Mouse (Mus musculus) yolk sac, embryonic 10.5 days (tissue): ENCODE results near the gene Ctdnep1.
"Not testable (repeated sequence)": the region's sequence is repeated elsewhere in the genome, so short reads cannot be mapped to it uniquely, and the experiment has no call there.

Experiments
- DNase-seq: peaks from one replicate; pipeline ENCODE4 v3.0.0-alpha.2; 2017; ENCODE audit warnings: low spot score

The Ctdnep1 gene

DNA sequence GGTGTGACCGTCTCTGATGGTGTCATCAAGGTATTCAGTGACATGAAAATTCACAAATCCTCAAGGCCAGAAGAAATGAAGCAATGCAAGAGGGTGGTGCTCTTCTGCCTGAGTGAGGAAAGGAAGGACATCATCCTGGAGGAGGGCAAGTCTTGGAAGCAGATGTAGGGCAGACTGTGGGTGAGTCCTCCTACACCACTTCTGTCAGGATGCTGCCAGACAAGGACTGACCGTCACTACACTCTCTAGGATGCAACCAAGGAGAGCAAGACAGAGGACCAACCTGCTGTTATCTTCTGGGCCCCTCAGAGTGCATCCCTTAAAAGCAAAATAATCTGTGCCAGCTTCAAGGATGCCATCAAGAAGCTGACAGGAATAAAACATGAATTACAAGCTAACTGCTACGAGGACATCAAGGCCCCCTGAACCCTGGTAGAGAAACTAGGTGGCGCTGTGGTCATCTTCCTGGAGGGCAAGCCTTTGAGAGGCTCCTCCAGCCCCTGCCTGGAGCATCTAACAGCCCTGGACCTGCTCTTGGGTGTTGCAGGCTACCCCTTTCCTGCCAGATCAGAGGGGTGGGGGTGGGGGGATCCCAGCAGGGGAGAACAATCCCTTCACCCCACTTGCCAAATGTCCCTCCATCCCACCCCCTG lies 30.0 kb upstream of the Ctdnep1 start:
- DNase-seq, result no peak

DNA sequence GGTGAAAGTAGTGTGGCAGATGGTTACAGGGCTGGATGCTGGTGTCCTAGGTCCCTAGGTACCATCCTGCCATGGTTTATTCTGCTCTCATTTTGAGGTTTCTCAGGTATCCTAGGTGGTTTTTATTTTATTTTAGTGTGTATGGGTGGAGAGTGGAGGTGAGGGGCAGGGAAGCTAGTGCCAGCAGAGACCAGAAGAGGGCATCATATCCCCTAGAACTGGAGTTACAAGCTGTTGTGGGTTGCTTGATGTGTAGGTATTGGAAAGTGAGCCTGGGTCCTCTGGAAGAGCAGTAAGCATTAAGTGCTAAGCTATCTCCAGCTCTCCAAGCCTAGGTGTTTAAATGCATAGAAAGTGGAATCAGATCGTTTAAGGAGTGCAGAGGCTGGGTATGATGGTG lies 28.7 kb upstream of the Ctdnep1 start:
- DNase-seq, result no peak

DNA sequence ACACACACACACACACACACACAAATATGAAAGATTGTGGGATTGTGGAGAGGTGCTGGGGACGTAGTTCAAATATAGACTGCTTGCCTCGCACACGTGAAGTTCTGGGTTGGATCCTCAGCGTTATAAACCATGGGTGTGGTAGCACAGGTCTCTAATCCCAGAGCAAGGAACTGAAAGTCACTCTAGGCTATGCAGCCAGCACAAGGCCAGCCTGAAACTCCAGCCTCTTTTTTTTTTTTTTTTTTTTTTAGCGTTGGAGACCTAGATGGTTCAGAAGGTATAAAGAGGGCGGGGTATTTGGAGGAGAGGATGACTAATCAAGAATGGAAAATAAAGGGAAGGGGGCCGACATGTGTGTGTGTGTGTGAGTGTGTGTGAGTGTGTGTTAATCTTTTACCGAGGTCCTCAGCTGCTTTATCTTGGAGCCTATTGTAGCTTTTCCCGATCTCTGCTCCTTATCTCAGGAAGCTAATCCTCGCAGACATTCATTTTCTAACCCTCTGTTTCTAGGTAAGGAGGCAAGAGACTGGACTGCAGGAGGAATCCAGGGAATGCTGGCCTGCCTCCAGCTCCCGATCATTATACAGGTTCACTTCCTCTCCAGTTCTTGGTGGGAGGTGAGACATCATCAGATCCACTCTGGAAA lies 27.6 kb upstream of the Ctdnep1 start:
- DNase-seq, result peak; percentile 64

DNA sequence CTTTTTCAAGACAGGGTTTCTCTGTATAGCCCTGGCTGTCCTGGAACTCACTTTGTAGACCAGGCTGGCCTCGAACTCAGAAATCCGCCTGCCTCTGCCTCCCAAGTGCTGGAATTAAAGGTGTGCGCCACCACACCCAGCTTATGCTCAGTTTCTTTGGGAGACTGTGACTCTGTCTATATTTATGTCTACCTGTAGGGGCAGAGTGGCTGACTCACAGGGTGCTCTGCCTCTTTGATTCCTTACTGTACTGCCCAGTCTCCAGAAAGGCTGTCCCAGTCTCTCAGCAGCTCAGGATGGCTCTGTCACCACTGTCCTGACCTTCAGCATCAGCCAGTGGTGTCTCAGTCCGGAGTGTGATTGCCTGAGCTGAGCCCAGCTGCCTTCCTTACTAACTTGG lies 25.3 kb upstream of the Ctdnep1 start:
- DNase-seq, result not testable (repeated sequence)

DNA sequence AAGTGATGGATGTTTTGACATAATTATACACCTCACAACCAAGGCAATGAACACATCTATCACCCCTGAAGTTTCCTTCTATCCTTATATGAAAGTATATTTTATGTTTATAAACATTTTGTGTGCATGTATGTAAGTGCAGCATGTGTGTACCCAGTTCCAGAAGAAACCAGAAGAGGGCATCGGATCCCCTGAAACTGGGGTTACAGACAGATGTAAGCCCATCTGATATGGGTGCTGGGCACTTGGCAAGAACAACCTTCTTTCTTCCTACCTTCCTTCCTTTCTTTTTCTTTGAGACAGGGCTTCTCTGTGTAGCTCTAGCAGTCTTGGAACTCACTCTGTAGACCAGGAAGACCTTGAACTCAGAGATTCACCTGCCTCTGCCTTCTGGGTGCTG lies 24.7 kb upstream of the Ctdnep1 start:
- no peak for DNase-seq

DNA sequence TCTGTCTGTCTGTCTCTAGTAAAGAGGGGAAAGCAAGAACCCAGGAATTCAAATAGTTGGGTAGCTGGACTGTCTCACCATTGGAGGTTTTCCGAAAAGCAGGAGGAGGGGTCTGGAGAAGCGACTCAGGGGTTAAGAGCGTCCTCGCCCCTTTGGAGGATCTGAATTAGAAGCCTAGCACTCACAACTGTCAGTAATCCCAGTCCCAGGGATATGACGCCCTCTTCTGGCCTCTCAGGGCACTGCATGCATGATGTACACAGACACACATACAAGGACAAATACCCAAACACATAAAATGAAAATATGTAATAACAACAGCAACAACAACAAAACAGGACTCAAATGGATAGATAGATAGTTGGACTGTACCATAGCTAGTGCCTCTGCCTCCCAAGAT lies 20.3 kb upstream of the Ctdnep1 start:
- DNase-seq, result no peak

DNA sequence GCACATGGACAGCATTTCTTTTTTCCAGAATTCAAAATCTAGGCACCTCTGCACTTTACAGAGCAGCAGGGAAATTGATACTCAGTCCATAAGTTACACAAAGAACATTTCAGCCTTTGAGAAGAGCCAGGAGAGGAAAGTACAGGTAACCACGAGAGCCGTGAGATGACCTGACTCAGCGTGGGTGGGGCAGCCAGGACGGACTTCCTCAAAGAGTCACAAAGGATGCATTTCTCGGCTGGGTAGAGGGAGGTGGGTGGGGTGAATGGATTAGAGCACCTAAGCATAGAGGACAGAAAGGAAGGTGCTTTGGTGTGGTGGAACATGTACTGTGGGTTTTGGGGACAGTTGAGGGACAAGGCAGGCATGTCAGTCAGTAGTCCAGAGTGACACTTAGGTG lies 19.1 kb upstream of the Ctdnep1 start:
- no peak for DNase-seq

DNA sequence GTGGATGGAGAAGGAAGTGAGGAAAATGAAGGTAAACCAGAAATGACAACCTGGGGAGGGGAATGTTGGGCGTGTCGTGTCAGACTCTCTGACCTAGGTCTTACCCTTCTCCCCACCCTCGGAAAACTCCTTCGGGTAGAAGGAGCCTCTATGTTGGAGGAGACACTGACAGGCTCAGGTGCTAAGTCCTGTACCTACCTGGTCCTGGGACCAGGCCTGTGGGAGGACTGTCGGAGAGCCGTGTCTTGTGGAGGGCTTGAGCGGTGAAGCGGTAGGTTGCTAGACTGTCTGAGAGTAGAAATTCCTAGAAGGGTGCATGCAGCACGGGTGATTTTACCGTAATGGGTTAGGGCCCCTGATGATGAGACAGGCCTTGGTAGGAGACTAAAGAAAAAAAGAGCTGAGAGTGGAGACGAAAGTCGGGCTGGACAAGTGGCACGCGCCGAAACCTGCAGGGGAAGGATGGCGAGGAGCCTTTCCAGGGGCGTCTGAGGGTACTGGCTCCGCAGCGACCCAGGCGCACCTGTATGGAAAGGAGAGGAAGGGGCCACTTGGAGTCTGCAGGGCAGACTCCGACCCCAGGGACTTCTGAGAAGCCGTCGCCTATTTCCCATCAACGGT lies 16.2 kb upstream of the Ctdnep1 start, which contains the start of gene Cldn7:
Gene Cldn7 (plus strand): TSS at position 130 of the 621 bp plus-strand sequence.
- DNase-seq, result no peak

DNA sequence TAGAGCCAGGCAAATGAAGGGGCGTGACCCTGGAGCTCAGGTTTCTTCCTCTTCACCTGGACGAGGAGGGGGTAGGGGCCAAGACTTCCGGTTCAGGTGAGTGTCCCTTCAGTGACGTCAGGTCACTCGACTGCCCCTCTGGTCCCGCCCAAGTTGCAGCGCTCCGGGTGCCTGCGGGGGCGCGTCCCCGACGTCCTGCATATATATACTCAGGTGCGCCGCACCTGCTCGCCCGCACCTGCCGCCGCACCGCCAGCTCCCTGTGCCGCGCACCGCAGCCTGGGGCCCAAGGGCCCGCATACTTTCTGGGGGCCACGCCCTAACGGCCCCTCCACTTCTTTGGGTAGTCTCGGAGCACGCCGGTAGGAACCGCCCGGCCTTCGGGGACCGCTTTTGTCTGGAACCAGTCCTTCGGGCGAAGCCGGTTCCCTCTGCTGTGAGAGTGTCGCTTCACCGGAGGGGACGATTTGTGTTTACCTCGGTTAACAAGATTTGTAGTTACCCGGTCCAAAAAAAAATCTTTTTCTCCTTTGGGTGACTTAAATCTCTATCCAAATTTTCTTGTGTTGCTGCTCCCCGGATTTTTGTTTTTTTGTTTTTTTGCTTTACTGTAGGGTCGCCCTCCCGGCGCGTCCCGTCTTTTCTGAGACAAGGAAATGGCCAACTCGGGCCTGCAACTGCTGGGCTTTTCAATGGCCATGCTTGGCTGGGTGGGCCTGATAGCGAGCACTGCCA lies 15.5 kb upstream of the Ctdnep1 start:
- DNase-seq, result peak; percentile 91

DNA sequence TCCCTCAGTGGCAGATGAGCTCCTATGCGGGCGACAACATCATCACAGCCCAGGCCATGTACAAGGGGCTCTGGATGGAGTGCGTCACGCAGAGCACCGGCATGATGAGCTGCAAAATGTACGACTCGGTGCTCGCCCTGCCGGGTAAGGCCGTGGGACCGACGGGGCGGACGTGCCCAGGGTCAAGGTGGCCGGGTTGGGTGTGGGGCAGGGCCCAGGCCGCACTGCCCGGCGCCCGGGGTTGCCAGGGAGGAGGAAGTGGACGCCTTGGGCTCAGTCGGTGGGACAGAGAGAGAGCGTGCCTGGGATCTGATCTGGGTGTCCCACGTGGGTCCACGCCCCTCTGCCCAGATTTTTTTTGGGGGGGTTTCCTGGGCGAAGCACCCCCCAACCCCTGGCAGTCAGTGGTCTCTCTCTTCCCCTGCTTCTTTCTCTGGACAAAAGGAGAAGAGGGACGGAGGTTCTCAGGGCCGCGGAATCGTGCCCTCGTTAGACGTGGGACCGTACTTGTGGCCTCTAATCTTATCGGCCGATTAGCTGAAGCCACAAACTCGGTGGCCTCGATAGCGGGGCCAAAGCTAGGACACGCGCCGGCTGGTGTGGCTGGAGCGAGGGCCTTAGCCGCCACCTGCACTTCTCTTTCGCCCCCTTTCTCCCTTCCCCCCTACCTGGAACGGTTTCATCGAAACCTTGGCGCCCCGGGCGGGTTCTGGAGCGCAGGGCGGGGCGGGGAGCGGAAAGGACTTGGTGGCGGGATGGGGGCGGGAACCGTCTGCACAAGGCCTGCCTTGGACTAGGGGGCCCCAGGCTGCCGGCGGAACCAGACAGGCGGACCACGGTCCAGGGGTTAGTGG lies 14.7 kb upstream of the Ctdnep1 start:
- peak; percentile 87 for DNase-seq

DNA sequence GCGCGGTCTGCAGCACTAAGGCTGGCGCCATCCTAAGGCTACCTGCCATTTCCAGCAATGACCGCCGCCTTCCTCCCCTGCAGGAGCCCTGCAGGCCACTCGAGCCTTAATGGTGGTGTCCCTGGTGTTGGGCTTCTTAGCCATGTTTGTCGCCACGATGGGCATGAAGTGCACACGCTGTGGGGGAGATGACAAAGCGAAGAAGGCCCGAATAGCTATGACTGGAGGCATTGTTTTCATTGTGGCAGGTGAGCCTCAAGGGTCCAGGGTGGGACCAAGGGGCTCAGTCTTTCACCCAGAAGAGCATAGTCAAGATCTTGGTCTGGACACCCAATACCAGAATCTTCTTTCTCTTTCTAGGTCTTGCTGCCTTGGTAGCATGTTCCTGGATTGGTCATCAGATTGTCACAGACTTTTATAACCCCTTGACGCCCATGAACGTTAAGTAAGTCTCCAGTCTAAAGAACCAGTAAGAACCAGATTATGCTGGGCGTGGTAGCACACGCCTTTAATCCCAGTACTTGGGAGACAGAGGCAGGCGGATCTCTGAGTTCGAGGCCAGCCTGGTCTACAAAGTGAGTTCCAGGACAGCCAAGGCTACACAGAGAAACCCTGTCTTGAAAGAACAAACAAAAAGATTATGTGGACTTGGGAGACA lies 14.0 kb upstream of the Ctdnep1 start:
- DNase-seq, result no peak

DNA sequence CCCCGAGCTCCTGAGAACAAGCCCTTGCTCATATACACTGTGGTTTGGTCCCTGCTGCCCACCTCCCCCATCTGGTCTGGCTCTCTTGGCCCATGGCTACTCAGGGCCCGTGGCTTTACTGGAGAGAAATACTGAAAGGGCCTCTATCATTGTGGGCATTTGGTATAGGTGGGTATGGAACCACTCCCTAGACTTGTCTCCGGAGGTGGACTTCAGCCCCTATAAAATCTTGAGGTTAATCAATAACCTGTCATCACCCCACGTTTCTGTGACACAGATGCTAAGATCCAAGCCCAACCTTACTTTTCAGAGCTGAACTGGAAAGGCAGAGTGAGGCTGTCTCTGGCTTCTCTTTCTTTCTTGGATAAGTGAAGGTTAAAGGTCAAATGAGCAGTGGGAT lies 12.2 kb upstream of the Ctdnep1 start:
- peak; percentile 83 for DNase-seq

DNA sequence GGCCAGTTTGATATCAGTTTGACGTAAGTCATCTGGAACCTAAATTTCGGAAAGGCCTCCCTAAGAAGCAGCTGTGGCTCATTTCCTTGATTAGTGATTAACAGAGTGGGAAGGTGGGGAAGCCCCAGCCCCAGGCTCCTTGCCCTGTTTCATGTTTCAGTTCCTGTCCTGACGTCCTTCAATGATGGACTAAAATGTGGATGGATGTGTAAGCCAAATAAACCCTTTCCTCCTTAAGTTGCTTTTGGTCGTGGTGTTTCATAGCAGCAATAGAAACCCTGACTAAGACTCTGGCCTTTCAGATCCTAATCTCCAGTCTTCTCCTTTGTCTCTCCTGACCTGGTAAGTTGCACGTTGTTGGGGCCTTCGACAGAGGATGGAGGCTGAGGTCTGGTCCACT lies 10.7 kb upstream of the Ctdnep1 start:
- DNase-seq, result no peak

DNA sequence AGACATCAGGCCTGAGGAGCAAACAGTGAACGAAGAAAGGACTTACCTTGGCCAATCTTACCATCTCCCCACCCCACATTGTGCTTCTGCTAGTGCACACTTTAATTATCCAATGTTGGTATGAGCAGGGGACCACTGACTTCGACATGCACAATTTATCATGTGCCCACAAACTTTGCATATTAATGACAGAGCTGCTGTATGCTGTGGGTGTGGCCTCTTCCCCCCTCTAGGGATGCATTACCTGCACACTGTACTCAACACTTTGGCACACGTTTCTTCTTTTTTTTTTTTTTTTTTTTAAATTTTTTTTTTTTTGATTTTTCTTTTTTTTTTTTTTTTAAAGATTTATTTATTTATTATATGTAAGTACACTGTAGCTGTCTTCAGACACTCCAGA lies 10.2 kb upstream of the Ctdnep1 start:
- no peak for DNase-seq

DNA sequence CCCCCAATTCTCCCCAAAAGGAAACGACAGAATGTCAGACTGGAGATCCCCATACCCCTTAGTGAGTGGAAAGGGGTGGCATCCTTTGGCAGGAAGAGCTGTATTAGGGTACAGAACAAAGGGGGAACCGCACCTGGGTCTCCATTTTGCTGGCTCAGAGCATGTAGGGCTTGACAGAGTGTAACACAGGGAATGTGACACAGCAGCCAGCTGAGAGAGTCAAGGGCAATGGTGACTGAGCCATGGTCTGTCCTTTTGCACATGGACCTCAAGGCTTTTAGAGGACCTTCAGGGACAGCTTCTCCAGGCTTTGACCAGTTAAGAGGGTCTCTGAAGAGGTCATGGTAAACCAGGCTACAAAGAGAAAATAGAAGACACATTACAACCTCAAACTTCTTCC lies 6.0 kb upstream of the Ctdnep1 start:
- no peak for DNase-seq

DNA sequence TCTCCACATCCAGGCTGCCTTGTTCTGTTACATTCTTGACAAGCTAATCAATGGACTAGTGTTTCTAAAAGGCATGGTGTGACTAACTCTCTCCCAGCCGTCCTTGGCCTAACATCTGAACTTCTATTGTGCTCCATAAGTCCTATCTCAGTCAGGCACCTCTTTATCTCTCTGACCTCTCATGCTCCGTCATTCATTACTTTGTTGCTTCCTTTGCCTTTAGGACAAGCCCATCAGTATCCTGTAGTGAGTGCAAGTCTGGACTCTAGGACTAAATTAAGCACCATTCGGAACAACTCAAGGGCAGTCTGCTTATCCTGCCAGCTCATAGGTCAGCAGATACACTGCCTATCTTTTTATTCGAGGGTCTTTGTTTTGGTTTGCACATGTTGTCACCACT lies 4.7 kb upstream of the Ctdnep1 start:
- DNase-seq, result no peak

DNA sequence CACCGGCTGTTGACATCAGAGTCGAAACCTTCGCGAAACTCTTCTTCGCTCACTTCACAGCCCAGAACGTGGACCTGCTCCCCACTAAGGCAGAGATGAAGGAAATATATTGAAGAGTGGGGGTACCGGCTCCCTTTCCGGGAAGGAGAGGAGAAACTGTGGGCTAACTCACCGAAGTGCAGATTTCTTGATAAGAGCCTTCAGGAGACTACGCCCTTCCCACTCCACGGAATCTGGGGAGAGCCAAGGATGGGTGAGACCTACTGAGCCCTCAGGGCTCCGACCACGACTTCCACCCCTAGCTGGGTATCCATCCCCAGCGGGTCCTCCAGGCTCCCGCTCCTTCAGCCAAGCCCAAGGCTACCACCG lies 1.1 kb upstream of the Ctdnep1 start:
- no peak for DNase-seq

DNA sequence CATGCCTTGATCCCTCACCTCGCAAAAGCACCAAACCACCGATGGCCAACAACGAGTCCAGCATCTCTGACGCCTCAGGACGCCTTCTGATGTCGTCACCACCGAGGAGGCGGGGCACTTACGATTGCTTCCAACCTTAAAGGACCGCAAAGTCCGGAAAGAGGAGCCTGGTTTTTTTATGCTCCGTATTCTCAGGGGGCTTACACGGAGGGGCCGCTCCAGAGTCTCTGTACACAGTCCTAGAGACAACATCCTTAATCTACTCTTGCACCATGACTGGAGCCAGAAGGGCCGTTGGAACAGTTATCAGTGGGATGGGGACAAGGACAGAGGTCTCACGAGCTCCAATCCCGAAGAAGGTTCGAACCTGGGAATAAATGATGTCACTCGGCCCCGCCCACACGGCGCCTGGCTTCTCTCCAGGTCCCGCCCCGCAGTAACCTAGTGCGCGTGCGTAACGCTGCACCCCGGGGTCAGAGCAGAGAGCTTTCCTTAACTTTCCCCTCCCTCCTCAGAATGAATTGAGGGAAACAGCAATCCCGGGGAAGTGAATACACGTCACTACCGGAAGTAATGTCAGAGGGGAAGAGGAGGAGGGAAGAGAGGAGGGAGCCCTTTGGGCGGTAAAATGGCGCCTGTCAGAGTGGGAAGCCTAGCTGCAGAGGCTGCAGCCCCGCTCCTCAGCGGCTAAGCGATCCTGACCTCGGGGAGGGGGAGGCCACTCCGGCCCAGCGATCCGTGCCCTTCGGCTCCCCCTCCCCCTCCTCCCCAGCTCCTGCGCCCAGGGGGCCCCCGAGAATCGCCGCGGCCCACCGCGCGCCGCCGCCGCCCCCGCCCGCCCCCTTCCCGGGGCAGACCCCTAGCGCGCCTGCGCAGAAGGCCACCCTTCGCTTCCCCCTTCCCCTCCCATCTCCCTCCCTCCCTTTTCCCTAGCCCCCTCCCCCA lies 488 bp upstream of the Ctdnep1 start:
- peak; percentile 100 for DNase-seq

DNA sequence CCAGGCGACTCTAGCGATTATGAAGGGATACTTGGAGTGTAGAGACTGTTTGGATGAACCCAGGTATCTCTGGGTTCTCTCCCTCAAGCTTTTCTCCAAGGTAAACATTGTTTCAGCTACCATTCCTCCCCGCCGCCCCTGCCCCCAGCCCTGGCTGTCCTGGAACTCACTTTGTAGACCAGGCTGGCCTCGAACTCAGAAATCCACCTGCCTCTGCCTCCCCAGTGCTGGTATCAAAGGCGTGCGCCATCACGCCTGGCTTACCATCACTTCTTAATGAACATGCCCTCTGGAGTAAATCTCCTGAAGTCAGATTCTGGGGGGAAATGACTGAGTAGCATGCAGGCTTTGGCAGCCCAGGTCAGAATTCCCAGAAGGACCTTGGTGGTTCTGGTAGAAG lies 1.3 kb downstream of the Ctdnep1 start, which contains the start of gene Elp5:
Gene Elp5 (minus strand): TSS at position 293 of the 400 bp plus-strand sequence.
- no peak for DNase-seq

DNA sequence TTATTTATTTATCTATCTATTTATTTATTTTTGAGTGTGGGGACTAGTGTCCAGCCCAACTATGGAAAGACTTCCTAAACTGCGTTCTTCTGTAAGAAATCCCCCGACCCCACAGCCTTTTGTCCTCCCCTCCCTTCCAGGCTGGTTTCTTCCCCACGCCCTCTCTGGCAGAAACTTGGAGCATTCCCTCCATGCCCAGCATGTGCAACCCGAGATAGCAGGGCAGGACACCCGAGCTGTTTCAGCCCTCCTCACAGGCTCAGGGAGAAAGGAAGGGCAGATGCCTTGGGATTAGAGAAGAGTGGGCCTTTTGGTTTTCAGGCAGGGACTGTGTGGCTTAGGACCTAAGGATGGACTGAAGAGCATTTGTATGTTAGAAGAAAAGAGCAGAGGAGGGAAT lies 1.9 kb downstream of the Ctdnep1 start:
- DNase-seq, result no peak
